Mouse (Mus musculus): Measurements from ENCODE around the gene Exoc2. TPM values are rescaled to one million over a fixed set of nuclear protein-coding genes. Genes with fewer than 3 reads are reported as not detected.

The Exoc2 gene
- total RNA-seq, 1 experiment from 2014 or later: 60.9 TPM

- ATAC-seq (replicated peaks in 1 of 2; ENCODE audit: insufficient read depth in 1 of 2, low FRiP score in 2 of 2, low TSS enrichment in 1 of 2, low read depth in 1 of 2, poor library complexity in 2 of 2, severe bottlenecking in 2 of 2): no peak
Observed at GRCm38 (mm10) chr13:30848001-30848400, 125.9 kb downstream of the Exoc2 start.

DNA sequence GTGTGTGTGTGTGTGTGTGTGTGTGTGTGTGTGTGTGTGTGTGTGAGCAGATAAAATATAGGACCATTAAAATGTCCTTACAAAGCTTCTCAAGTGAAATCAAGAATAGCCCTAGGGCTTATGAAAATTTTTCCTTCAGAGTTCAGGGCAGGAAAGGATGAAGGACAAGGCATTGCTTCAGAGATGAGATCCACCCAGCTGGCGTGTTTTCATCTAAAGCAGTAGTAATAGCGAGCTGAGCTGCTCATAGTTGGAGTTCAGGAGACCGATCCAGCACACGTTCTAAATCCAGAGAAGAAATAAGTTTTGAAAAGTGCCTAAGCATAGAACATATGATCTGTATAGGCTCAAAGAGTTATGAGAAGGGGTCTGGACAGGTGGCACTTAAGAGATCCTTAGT lies 127.4 kb downstream of the Exoc2 start:
- no peak for ATAC-seq (replicated peaks in 1 of 2; ENCODE audit: insufficient read depth in 1 of 2, low FRiP score in 2 of 2, low TSS enrichment in 1 of 2, low read depth in 1 of 2, poor library complexity in 2 of 2, severe bottlenecking in 2 of 2)

- ATAC-seq (replicated peaks in 1 of 2; ENCODE audit: insufficient read depth in 1 of 2, low FRiP score in 2 of 2, low TSS enrichment in 1 of 2, low read depth in 1 of 2, poor library complexity in 2 of 2, severe bottlenecking in 2 of 2): no peak
Observed at GRCm38 (mm10) chr13:30843049-30843448, 130.8 kb downstream of the Exoc2 start.

DNA sequence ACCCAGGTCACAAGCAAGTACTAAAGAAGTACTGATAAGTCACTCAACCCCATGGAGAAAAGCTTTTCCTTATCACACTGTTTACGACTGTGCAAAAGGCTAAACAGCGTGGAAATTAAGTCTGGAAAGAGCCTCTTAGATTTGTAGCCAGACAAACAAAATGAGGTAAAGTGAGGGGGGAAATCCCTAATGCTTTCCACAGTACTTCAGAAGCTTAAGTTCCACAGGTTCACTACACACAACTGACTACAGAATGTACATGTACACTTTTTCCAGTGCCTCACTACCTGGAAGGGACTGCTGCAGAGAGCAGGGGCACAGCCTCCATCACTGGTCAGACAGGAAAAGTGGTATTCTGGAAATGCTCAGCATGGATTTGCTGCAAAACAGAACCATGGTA lies 132.1 kb downstream of the Exoc2 start:
- no peak for ATAC-seq (replicated peaks in 1 of 2; ENCODE audit: insufficient read depth in 1 of 2, low FRiP score in 2 of 2, low TSS enrichment in 1 of 2, low read depth in 1 of 2, poor library complexity in 2 of 2, severe bottlenecking in 2 of 2)

- no peak for ATAC-seq (replicated peaks in 1 of 2; ENCODE audit: insufficient read depth in 1 of 2, low FRiP score in 2 of 2, low TSS enrichment in 1 of 2, low read depth in 1 of 2, poor library complexity in 2 of 2, severe bottlenecking in 2 of 2)
Observed at GRCm38 (mm10) chr13:30841306-30841705, 132.6 kb downstream of the Exoc2 start.

- no peak for ATAC-seq (replicated peaks in 1 of 2; ENCODE audit: insufficient read depth in 1 of 2, low FRiP score in 2 of 2, low TSS enrichment in 1 of 2, low read depth in 1 of 2, poor library complexity in 2 of 2, severe bottlenecking in 2 of 2)
Observed at GRCm38 (mm10) chr13:30840700-30841099, 133.2 kb downstream of the Exoc2 start.

DNA sequence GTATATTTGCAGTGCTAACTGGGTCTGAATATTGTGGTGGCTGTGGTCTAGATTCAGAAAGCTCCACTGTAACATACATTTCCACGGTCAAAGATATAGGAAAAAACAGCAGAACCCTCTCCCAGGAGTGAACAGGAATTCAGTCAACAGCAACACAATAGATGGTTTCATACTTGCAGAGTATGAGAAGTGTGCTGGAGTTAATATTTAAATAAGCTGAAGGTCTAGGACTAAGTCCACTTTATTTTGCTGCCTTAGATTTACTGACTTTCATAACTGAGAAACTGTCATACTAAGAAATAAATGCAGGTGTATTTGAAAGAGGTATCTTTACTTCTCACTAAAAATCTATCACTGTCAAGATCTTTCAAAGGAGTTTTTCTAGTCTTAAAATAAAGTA lies 137.6 kb downstream of the Exoc2 start:
- ATAC-seq (replicated peaks in 1 of 2; ENCODE audit: insufficient read depth in 1 of 2, low FRiP score in 2 of 2, low TSS enrichment in 1 of 2, low read depth in 1 of 2, poor library complexity in 2 of 2, severe bottlenecking in 2 of 2): no peak

DNA sequence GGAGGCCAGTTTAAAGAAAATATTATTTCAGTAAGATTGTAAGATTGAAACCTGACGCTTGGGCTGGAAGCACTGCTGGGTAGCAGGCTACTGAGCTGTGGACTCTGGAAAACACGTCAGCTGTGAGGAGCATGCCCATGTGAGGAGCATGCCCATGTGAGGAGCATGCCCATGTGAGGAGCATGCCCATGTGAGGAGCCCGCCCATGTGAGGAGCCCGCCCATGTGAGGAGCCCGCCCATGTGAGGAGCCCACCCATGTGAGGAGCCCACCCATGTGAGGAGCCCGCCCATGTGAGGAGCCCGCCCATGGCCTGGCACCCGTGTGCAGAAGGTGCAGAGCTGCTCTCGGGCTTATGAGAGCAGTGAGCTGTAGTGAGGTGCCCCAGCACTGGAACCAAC lies 139.0 kb downstream of the Exoc2 start:
- no peak for ATAC-seq (replicated peaks in 1 of 2; ENCODE audit: insufficient read depth in 1 of 2, low FRiP score in 2 of 2, low TSS enrichment in 1 of 2, low read depth in 1 of 2, poor library complexity in 2 of 2, severe bottlenecking in 2 of 2)

- peak; percentile 56 to 57; a peak in 3 of 4 replicates for ATAC-seq (replicated peaks in 1 of 2; ENCODE audit: insufficient read depth in 1 of 2, low FRiP score in 2 of 2, low TSS enrichment in 1 of 2, low read depth in 1 of 2, poor library complexity in 2 of 2, severe bottlenecking in 2 of 2)
Observed at GRCm38 (mm10) chr13:30834349-30834748, 139.5 kb downstream of the Exoc2 start.

GRCm38 (mm10) chr13:30833476-30834149 lies 140.3 kb downstream of the Exoc2 start:
- ATAC-seq (replicated peaks in 1 of 2; ENCODE audit: insufficient read depth in 1 of 2, low FRiP score in 2 of 2, low TSS enrichment in 1 of 2, low read depth in 1 of 2, poor library complexity in 2 of 2, severe bottlenecking in 2 of 2): peak; percentile 46 to 64

- ATAC-seq (replicated peaks in 1 of 2; ENCODE audit: insufficient read depth in 1 of 2, low FRiP score in 2 of 2, low TSS enrichment in 1 of 2, low read depth in 1 of 2, poor library complexity in 2 of 2, severe bottlenecking in 2 of 2): no peak
Observed at GRCm38 (mm10) chr13:30831369-30831768, 142.5 kb downstream of the Exoc2 start.

- no peak for ATAC-seq (replicated peaks in 1 of 2; ENCODE audit: insufficient read depth in 1 of 2, low FRiP score in 2 of 2, low TSS enrichment in 1 of 2, low read depth in 1 of 2, poor library complexity in 2 of 2, severe bottlenecking in 2 of 2)
Observed at GRCm38 (mm10) chr13:30826511-30826910, 147.4 kb downstream of the Exoc2 start.

- ATAC-seq (replicated peaks in 1 of 2; ENCODE audit: insufficient read depth in 1 of 2, low FRiP score in 2 of 2, low TSS enrichment in 1 of 2, low read depth in 1 of 2, poor library complexity in 2 of 2, severe bottlenecking in 2 of 2): no peak
Observed at GRCm38 (mm10) chr13:30824903-30825302, 149.0 kb downstream of the Exoc2 start.

- ATAC-seq (replicated peaks in 1 of 2; ENCODE audit: insufficient read depth in 1 of 2, low FRiP score in 2 of 2, low TSS enrichment in 1 of 2, low read depth in 1 of 2, poor library complexity in 2 of 2, severe bottlenecking in 2 of 2): no peak
Observed at GRCm38 (mm10) chr13:30820555-30820954, 153.3 kb downstream of the Exoc2 start.

- peak; percentile 26 to 44; a peak in 3 of 4 replicates for ATAC-seq (replicated peaks in 1 of 2; ENCODE audit: insufficient read depth in 1 of 2, low FRiP score in 2 of 2, low TSS enrichment in 1 of 2, low read depth in 1 of 2, poor library complexity in 2 of 2, severe bottlenecking in 2 of 2)
Observed at GRCm38 (mm10) chr13:30819891-30820290, 154.0 kb downstream of the Exoc2 start.

DNA sequence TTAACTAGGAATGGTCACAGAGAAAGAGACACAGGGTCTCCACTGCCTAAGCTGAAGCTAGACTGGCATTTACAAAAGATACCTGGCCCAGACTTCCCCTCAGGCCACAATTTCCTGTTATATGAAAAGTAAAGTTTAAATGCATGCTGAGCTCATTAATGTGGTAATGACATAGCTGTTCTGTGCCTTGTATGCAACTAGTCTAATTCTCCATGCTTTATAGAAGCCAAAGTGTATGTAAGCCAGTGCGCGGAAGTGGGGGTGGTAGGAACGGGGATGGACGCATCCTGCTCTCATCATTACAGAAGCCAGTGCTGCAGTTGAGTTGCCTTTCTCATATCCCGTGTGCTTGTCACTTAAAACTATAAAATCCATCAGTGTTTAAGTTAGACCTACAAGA lies 156.5 kb downstream of the Exoc2 start:
- ATAC-seq (replicated peaks in 1 of 2; ENCODE audit: insufficient read depth in 1 of 2, low FRiP score in 2 of 2, low TSS enrichment in 1 of 2, low read depth in 1 of 2, poor library complexity in 2 of 2, severe bottlenecking in 2 of 2): peak; percentile 62 to 66

DNA sequence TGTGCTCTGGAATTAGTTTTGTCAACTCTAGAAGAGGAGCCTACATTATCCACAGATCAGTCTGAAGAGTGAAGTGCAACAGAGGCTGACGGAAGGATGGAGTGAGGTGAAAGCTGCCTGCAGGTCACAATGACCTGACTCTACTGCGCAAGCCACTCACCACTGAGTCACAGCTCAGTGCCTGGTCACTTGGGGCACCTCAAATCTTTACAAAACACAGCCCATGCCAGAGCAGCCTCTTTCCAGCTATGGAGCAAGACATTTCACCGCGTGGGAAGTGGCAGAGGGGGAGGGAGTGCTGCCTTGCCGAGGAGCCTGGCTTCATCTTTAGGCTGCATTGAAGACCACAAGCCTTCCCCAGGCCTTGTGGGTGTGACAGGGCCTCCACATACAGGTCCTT lies 159.6 kb downstream of the Exoc2 start:
- ATAC-seq (replicated peaks in 1 of 2; ENCODE audit: insufficient read depth in 1 of 2, low FRiP score in 2 of 2, low TSS enrichment in 1 of 2, low read depth in 1 of 2, poor library complexity in 2 of 2, severe bottlenecking in 2 of 2): no peak

DNA sequence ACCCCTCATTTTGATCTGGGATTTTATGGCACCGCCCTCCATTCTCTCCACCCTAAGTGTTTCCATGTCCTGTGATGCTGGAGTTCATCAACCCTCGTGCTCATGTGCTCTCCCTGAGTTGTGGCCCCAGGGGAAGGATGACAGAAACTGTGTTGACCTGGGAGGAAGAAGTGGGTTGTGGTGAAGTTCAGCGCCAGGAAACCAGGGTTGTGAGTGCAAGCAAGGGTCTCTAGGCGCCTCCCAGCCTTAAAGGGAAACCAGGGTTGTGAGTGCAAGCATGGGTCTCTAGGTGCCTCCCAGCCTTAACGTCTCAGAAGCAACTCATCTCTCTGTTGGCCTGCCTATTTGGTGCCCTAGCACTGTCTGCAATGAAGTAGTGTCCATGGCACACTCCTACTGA lies 160.4 kb downstream of the Exoc2 start:
- ATAC-seq (replicated peaks in 1 of 2; ENCODE audit: insufficient read depth in 1 of 2, low FRiP score in 2 of 2, low TSS enrichment in 1 of 2, low read depth in 1 of 2, poor library complexity in 2 of 2, severe bottlenecking in 2 of 2): peak; percentile 51 to 68

DNA sequence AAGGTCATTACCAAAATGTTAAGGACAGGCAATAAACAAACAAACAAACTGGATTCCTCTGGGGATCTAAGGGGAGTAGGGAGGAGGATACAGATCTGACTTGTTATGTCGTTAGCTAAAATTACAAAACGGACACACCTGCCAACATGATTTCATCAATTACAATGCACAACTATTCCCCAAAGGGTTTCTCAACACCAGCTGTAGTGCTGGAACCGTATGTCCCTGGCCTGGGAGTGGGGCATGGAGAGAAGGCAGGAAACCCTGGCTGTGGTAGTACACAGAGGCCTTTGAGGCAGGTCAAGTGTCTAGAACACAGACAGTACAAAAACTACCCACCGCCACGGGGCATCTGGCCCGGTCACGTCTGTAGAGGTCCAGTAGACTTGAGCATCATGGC lies 164.7 kb downstream of the Exoc2 start:
- ATAC-seq (replicated peaks in 1 of 2; ENCODE audit: insufficient read depth in 1 of 2, low FRiP score in 2 of 2, low TSS enrichment in 1 of 2, low read depth in 1 of 2, poor library complexity in 2 of 2, severe bottlenecking in 2 of 2): no peak

All from hematopoietic stem cell, adult 5-6 weeks (primary cell).